Mouse (Mus musculus) adrenal gland, postnatal 14 days (tissue): ENCODE measurements at regions not wholly inside any gene's neighbourhood (a gene's known extent, or its start where the extent isn't known, plus 50 kb on each side); places are given as distances from the start of the nearest gene placed in this dataset.

Experiments
- DNase-seq: peaks from one replicate; pipeline ENCODE4 v3.0.0; 2021; ENCODE audit warnings: mixed read lengths

GRCm38 (mm10) chr12:117430886-117431285, 85.4 kb upstream of the Rapgef5 start:
- DNase-seq: no peak

GRCm38 (mm10) chr12:117432788-117433187, 83.5 kb upstream of the Rapgef5 start:
- no peak for DNase-seq

DNA sequence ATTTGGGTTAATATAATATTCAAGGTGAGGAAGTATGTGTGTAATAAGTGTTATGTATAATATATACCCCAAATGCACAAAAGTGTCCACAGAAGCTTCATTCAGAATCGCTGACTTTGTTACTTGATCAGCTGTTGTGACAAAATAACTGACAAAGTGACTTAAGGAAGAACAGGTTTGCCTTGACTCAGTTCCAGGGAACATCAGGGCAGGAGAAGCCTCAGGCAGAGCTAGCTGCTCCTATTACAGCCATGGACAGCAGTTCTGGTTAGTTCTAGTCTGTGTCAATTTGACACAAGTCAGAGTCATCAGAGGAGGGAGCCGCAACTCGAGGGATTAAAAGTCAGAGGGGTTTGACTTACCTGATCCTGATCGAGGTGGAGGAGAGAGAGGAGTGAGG, 79.3 kb upstream of the Rapgef5 start:
- DNase-seq: no peak

- no peak for DNase-seq
Measured at GRCm38 (mm10) chr12:117439015-117439605, 77.2 kb upstream of the Rapgef5 start.

- DNase-seq: no peak
Measured at GRCm38 (mm10) chr12:117444247-117444989, 71.9 kb upstream of the Rapgef5 start.

DNA sequence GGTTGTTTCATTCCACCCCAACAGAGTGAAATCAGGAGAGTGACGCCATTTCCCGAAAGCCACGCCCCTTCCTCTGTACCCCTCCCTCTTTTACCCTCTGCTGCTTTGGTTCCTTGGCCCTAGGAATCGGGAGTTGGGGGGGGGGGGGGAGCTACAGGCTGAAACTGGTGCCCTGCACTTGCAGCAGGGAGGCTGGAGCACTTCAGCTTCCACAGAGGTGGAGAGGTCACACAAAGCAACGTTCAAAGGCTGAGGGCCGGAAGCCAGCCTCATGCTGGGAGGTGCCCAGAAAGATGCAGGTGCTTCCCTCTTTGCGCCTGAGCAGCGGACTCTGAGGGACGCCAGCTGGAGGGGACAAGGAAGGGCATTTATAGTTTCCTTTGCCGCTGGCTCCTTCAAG, 69.1 kb upstream of the Rapgef5 start:
- DNase-seq: peak; percentile 59

- DNase-seq: no peak
Measured at GRCm38 (mm10) chr12:117447843-117448728, 68.2 kb upstream of the Rapgef5 start.

- no peak for DNase-seq
Measured at GRCm38 (mm10) chr12:117449080-117449479, 67.2 kb upstream of the Rapgef5 start.

GRCm38 (mm10) chr12:117450106-117450505, 66.2 kb upstream of the Rapgef5 start:
- DNase-seq: no peak

DNA sequence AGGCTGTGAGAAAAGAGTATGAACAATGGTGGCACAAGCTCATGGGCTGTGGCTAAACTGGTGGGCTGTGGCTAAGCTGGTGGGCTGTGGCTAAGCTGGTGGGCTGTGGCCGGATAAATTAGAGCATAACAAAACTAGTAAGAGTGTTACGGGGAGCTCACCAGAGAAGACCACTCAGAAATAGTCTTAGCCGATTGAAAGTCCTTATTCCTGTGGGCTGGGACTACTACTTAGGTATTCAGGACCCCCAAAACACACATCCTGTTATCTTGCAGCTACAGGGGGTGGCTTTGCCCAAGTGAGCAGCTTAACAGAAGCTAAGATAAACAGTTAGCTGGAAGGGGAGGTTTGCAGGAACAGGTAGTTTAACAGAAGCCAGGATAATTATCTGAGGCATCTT, 65.4 kb upstream of the Rapgef5 start:
- no peak for DNase-seq

- peak; percentile 33 for DNase-seq
Measured at GRCm38 (mm10) chr12:117451441-117451840, 64.8 kb upstream of the Rapgef5 start.

DNA sequence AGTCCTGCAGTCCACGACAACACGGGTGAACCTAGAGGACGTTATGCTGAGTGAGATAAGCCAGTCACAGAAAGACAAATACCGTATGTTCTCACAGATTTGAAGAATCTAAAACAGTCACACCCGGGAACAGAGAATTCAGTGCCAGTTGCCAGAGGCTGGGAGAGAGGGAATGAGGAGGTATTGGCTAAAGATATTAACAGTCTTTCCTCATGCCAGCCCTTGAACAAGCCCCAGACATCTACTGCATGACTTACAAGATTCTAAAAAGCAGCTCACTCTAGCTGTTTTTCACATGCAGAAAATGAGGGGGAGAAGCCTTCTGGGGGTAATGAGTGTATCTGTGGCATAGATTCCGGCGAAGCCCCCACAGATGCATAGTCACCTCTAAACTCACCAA, 60.5 kb upstream of the Rapgef5 start:
- DNase-seq: no peak

GRCm38 (mm10) chr12:117458132-117459070, 57.9 kb upstream of the Rapgef5 start:
- DNase-seq: peak; percentile 55

GRCm38 (mm10) chr12:117459541-117459940, 56.7 kb upstream of the Rapgef5 start:
- no peak for DNase-seq

- DNase-seq: no peak
Measured at GRCm38 (mm10) chr12:117465206-117465605, 51.1 kb upstream of the Rapgef5 start.

- DNase-seq: no peak
Measured at GRCm38 (mm10) chr12:117465998-117466397, 50.3 kb upstream of the Rapgef5 start.
